ENCODE assay signal across 1 mouse cellular context in the genomic region with DNA sequence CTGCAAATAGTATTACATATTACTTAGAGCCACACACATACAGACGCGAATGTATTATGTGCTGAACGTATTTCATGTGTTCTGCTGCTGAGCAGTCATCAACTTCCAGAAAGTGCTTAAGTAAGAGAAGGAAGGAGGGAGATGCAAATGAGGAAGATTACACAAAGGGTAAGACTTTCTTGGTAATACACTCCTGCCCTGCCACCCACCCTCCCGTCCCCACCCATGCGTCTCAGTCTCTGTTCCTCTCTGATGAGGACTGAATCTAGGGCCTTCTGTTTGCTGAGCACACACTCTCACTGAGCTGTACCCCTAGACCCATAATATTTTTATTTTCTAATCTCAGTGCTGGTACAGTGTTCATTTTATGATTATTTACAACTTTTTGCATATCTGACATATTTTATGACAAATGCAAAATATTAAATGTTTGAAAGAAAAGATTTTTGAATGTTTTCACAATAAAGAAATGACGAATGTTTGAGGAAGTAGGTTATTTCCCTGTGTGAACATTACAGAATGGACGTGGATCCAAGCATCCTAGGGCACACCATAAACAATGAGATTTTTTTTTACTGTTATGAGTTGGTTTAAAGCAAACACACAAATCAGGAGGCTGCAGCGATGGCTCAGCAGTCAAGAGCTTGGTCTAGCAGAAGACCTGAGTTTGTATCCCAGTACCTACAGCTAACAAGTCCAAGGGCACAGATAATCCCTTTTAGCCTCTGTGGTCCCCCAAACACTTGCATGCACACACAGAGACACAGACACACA.
TF ChIP-seq lines count a peak whose summit lies in the region.

No protein-coding gene starts in this region.

TF ChIP-seq in CH12.LX, 34 proteins besides CTCF, POLR2A, EP300 and RAD21 (continued from another document):
- TF ChIP-seq ZKSCAN1 (IDR thresholded peaks at IDR 0.05; ENCODE audit: borderline replicate concordance, low read depth, low read length) (no peak), PAX5 (IDR thresholded peaks at IDR 0.05; ENCODE audit: low read length) (no peak), JUN (IDR thresholded peaks at IDR 0.05; ENCODE audit: insufficient read depth, low read depth, low read length) (no peak)
